15 mouse cellular contexts compared by ENCODE assay signal in the genomic region with DNA sequence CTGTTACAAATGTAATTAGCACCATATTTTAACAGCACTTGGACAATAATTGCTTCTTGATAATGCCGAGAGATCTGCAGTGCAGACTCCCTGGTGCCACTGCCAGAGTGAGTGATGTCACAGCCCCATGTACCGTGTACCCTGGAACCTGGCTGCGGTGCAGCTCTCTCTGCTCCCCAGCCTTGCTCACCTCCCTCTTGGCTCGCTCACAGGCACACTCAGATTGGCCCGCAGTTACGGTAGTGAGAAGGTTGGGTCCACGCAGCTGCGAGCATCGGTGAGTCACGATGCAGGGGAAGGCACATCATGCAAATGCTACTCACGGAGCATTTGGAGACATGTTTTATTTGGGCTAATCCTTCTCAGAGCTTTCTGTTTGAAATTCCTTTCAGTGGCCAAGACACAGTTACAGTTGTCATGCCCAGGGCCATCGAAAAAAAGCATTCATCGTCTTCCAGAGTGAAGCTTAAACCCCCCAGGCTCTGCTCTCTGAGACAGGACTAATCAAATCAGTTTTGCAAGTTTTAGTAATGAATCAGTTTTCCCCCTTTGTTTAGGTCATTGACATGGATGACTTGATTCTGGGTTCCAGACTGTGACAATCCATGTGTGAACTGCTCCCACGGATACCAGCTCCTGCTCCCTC.
A peak's percentile ranks its signal among the peaks of the same experiment; 100 is the strongest.
DNase-seq lines count a peak whose midpoint lies in the region; ATAC-seq lines count a peak whose summit lies in the region.
"Had no signal": no experiment of that assay in that cellular context is flagged by ENCODE, and none has a peak within 500 bp of the region (broad histone marks: within the 10 kb centered on the region; RNA-seq: fewer than 3 reads in every experiment).

No protein-coding gene starts in this region.

- no peaks in the 10 kb centered on the region for H3K27me3 ChIP-seq in forebrain, embryonic 15.5 days
- H3K27me3 ChIP-seq in forebrain, embryonic 11.5 days (ENCODE audit: control insufficient read depth, insufficient read depth, low read length), result no peaks in the 10 kb centered on the region
- H3K27me3 ChIP-seq: embryonic facial prominence, embryonic 12.5 days; limb, embryonic 13.5 days; lung, embryonic 15.5 days; midbrain, embryonic 12.5 days had no signal

- DNase-seq in forebrain, embryonic 11.5 days (ENCODE audit: low spot score), result no peak
- peak; percentile 9 for DNase-seq in NIH3T3 (ENCODE audit: low read depth)
- peak; percentile 28 to 52 for DNase-seq in left cerebral cortex, postnatal 14 days (ENCODE audit: low spot score in 2 of 2)
- no peak for DNase-seq in adrenal gland, postnatal 25 days
- no peak for DNase-seq in gastrocnemius, adult 8-10 months (ENCODE audit: low spot score in 2 of 2)
- no peak for DNase-seq in adrenal gland, adult 2 months
- DNase-seq: gastrocnemius, postnatal 14 days; kidney, adult 11 months had no signal

- H3K9me3 ChIP-seq in forebrain, embryonic 15.5 days, result no peaks in the 10 kb centered on the region
- no peaks in the 10 kb centered on the region for H3K9me3 ChIP-seq in forebrain, embryonic 11.5 days (ENCODE audit: control insufficient read depth, low read length)
- H3K9me3 ChIP-seq: embryonic facial prominence, embryonic 12.5 days; limb, embryonic 13.5 days; lung, embryonic 15.5 days; midbrain, embryonic 12.5 days had no signal

- intact Hi-C loops in left cerebral cortex, postnatal 14 days (cut with DNase I), result no loop called here

- H3K27ac ChIP-seq in forebrain, embryonic 15.5 days (replicated peaks), result 0 out of 2 replicates have a peak overlapping the region, but pooled peaks have one; percentile 11
- no peak overlapping the region for H3K27ac ChIP-seq in forebrain, embryonic 11.5 days (ENCODE audit: low read depth, low read length)
- H3K27ac ChIP-seq: embryonic facial prominence, embryonic 12.5 days; limb, embryonic 13.5 days; lung, embryonic 15.5 days; midbrain, embryonic 12.5 days had no signal

- peaks cover 6% of the 10 kb centered on the region for H3K4me1 ChIP-seq in forebrain, embryonic 15.5 days
- no peaks in the 10 kb centered on the region for H3K4me1 ChIP-seq in forebrain, embryonic 11.5 days (replicated peaks; ENCODE audit: control insufficient read depth, insufficient read depth, low read length)
- H3K4me1 ChIP-seq: embryonic facial prominence, embryonic 12.5 days; lung, embryonic 15.5 days; midbrain, embryonic 12.5 days had no signal

- H3K4me3 ChIP-seq in forebrain, embryonic 15.5 days, result no peak overlapping the region
- no peak overlapping the region for H3K4me3 ChIP-seq in forebrain, embryonic 11.5 days (ENCODE audit: low read depth, low read length)
- H3K4me3 ChIP-seq: embryonic facial prominence, embryonic 12.5 days; limb, embryonic 13.5 days; lung, embryonic 15.5 days; midbrain, embryonic 12.5 days had no signal

- H3K4me2 ChIP-seq in forebrain, embryonic 15.5 days (replicated peaks), result no peak overlapping the region
- no peak overlapping the region for H3K4me2 ChIP-seq in forebrain, embryonic 11.5 days (ENCODE audit: low read depth, low read length, severe bottlenecking)
- H3K4me2 ChIP-seq: embryonic facial prominence, embryonic 12.5 days; limb, embryonic 13.5 days; lung, embryonic 15.5 days; midbrain, embryonic 12.5 days had no signal

- H3K36me3 ChIP-seq in forebrain, embryonic 15.5 days, result peaks cover 8% of the 10 kb centered on the region
- H3K36me3 ChIP-seq in forebrain, embryonic 11.5 days (ENCODE audit: control insufficient read depth, insufficient read depth, low read length), result no peaks in the 10 kb centered on the region
- H3K36me3 ChIP-seq: lung, embryonic 15.5 days; midbrain, embryonic 12.5 days had no signal

- no peak overlapping the region for H3K9ac ChIP-seq in forebrain, embryonic 15.5 days (replicated peaks)
- no peak overlapping the region for H3K9ac ChIP-seq in forebrain, embryonic 11.5 days (ENCODE audit: low read length)
- H3K9ac ChIP-seq: embryonic facial prominence, embryonic 12.5 days; limb, embryonic 13.5 days; lung, embryonic 15.5 days; midbrain, embryonic 12.5 days had no signal

- 60% methylated on average over 14 of the region's 14 CpGs for WGBS in forebrain, embryonic 15.5 days
- WGBS in forebrain, embryonic 11.5 days, result 88% methylated on average over 14 of the region's 14 CpGs

- no peak; the same call in 1 of the 2 replicates for ATAC-seq in forebrain, embryonic 15.5 days (replicated peaks)
- no peak for ATAC-seq in forebrain, embryonic 11.5 days (replicated peaks; ENCODE audit: low FRiP score)
- ATAC-seq in frontal cortex, adult (ENCODE audit: low TSS enrichment), result peak; percentile 94
- ATAC-seq: CD4-positive, CD25-positive, alpha-beta regulatory T cell, adult 4 months had no signal

Comparison
In these comparisons a context has a peak if more than half of its experiments do, and no peak if none do; other contexts are left out.
1. DNase-seq: peak in NIH3T3 (single experiment) and left cerebral cortex, postnatal 14 days (2 of 2); none in forebrain, embryonic 11.5 days (single experiment), adrenal gland, postnatal 25 days (single experiment), gastrocnemius, adult 8-10 months (0 of 2) and adrenal gland, adult 2 months (single experiment).